Mouse (Mus musculus): ENCODE data around the gene Rnf167.

- no peak for TF ChIP-seq CTCF (IDR thresholded peaks at IDR 0.05; ENCODE audit: control insufficient read depth, insufficient read depth, low read length)
- peak; percentile 32; the same call in 1 of the 2 replicates for TF ChIP-seq POLR2A (IDR thresholded peaks at IDR 0.05; ENCODE audit: borderline replicate concordance, control insufficient read depth, low read depth, low read length)
These were observed 3.5 kb downstream of the Rnf167 start for GRCm38 (mm10) chr11:70650322-70651175.

Data from bone marrow, adult 2 months (tissue).